Mouse (Mus musculus) testis, adult 2 months (tissue): ENCODE data around the gene Sipa1l1.

Source experiments
- CTCF ChIP-seq: fragments of 200-500 bp; IDR thresholded peaks from 2 replicates; pipeline ENCODE4 v1.5.1; 2012; ENCODE audit warnings: low read depth, mild to moderate bottlenecking, inconsistent platforms, low read length, moderate library complexity; ENCODE audit not compliant: control insufficient read depth, insufficient read depth, insufficient replicate concordance
- POLR2A ChIP-seq: fragments of 200-500 bp; IDR thresholded peaks from 2 replicates; pipeline ENCODE4 v1.6.1; 2012; ENCODE audit warnings: low read depth, mild to moderate bottlenecking, inconsistent platforms, low read length, moderate library complexity; ENCODE audit not compliant: control insufficient read depth

DNA sequence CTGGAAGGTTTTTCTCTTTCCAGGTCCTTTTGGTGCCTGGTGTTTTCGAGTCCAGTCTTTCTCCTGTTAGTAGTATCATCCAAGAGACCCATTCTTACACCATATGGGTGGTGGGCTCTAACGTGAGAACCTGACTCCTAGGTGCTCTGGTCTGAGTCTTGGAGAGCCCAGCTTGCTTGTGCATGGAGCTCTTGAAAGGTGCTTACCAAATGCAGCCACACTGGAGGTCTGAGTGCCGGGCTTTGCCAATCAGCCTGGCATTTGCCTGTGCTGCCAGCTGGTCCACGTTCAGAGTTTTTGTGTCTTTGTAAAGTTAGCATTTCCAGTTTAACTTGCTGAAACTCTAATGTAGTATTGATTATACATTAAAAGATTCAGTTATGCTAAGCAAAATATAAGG, 9.5 kb downstream of the Sipa1l1 start:
- TF ChIP-seq CTCF (no peak), POLR2A (no peak)
